Mouse (Mus musculus) G1E (cell line): ENCODE measurements at regions not wholly inside any gene's neighbourhood (a gene's known extent, or its start where the extent isn't known, plus 50 kb on each side); places are given as distances from the start of the nearest gene placed in this dataset.

ENCODE experiments used
- ATAC-seq: 2 replicates; pipeline ENCODE4 v1.8.0; 2016; ENCODE audit warnings: mild to moderate bottlenecking; ENCODE audit not compliant: insufficient number of reproducible peaks, poor library complexity, low FRiP score, severe bottlenecking; ENCODE audit errors: extremely low read depth
- DNase-seq: peaks from one replicate; pipeline ENCODE4 v3.0.0; 2012; ENCODE audit warnings: low spot score
- H3K27me3 ChIP-seq: 2 replicates; pipeline ENCODE4 v1.6.1; 2012; ENCODE audit warnings: mild to moderate bottlenecking, low read length, inconsistent platforms; ENCODE audit not compliant: insufficient read depth
- H3K36me3 ChIP-seq: replicated peaks from 2 replicates; pipeline ENCODE3; 2012; ENCODE audit warnings: mild to moderate bottlenecking, inconsistent platforms
- H3K4me1 ChIP-seq: 2 replicates; pipeline ENCODE4 v1.6.1; 2012; ENCODE audit warnings: low read depth, low read length, inconsistent platforms, mixed read lengths; ENCODE audit not compliant: insufficient read depth
- H3K4me3 ChIP-seq: 2 replicates; pipeline ENCODE4 v1.5.1; 2012; ENCODE audit warnings: low read depth, mild to moderate bottlenecking, inconsistent platforms, low read length, moderate library complexity, mixed read lengths
- H3K9me3 ChIP-seq: replicated peaks from 2 replicates; pipeline ENCODE4 v1.6.1; 2012; ENCODE audit warnings: inconsistent platforms
- CTCF ChIP-seq: IDR thresholded peaks from 2 replicates; pipeline ENCODE4 v1.5.1; 2012; ENCODE audit warnings: low read depth, low read length, inconsistent platforms, mixed read lengths
- GATA1 ChIP-seq: IDR thresholded peaks from 2 replicates; pipeline ENCODE4 v1.6.1; 2012; ENCODE audit warnings: borderline replicate concordance, low read length, inconsistent platforms, mixed read lengths
- GATA2 ChIP-seq: IDR thresholded peaks from 2 replicates; pipeline ENCODE4 v1.6.1; 2012; ENCODE audit warnings: low read depth, low read length, inconsistent platforms, borderline replicate concordance
- POLR2AphosphoS5 ChIP-seq: IDR thresholded peaks from 2 replicates; pipeline ENCODE4 v1.6.1; 2012; ENCODE audit warnings: low read depth, low read length, inconsistent platforms; ENCODE audit not compliant: insufficient replicate concordance
- TAL1 ChIP-seq: conservative IDR thresholded peaks from 2 replicates; pipeline ENCODE4 v1.6.1; 2012; ENCODE audit warnings: low read depth, low read length, inconsistent platforms, mixed read lengths

DNA sequence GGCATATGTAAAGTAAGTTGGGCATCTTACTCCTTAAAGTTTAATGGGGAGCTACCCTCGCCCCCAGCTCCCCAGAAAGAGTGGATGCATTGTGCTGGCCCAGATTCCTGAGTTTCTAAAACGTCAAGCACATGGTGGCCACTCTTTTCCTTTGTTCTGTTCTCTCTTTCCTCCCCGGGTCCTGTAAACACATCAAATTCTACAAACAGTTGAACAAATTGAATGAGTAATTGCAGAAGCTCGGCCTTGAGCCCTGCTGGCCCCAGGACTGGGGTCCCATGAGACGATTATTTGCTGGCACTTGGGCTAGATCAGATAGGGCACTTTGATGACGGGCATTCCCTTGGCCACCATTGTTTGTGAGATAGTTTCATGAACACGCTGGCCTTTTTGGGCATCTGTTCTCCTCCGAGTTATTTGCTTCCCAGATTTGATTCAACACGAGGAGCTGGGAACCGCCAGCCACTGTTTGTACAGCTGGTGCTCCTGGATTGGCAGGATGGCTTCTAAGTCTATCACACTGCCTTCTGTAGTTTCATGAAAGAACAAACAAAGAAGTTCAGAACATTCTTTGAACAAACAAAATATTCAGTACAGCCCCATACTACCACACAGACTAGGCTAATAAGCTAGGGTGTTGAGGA lies 257.5 kb upstream of the Msx2 start:
- no peaks in the 10 kb centered on the region for H3K36me3 ChIP-seq
- DNase-seq: no peak

GRCm38 (mm10) chr13:53729848-53730247 lies 257.0 kb upstream of the Msx2 start:
- Histone ChIP-seq H3K27me3 (no peaks in the 10 kb centered on the region), H3K4me3 (no peak overlapping the region), H3K9me3 (peaks cover 58% of the 10 kb centered on the region), H3K4me1 (no peaks in the 10 kb centered on the region), H3K36me3 (no peaks in the 10 kb centered on the region)
- ATAC-seq (no peak), DNase-seq (no peak)
- TF ChIP-seq TAL1: no peak

More for the DNA sequence above, 257.5 kb upstream of the Msx2 start:
- Histone ChIP-seq H3K4me1 (no peaks in the 10 kb centered on the region), H3K4me3 (no peak overlapping the region), H3K27me3 (no peaks in the 10 kb centered on the region), H3K9me3 (peaks cover 56% of the 10 kb centered on the region)
- no peak for ATAC-seq
- TF ChIP-seq GATA1: no peak
- no peak for TF ChIP-seq CTCF
- TF ChIP-seq TAL1: no peak
- no peak for TF ChIP-seq GATA2
- TF ChIP-seq POLR2AphosphoS5: no peak

- no peaks in the 10 kb centered on the region for H3K27me3 ChIP-seq
- DNase-seq (no peak), ATAC-seq (no peak)
- peaks cover 61% of the 10 kb centered on the region for H3K9me3 ChIP-seq
- TF ChIP-seq CTCF (no peak), POLR2AphosphoS5 (no peak), TAL1 (no peak), GATA2 (no peak), GATA1 (no peak)
- no peaks in the 10 kb centered on the region for H3K4me1 ChIP-seq
- H3K36me3 ChIP-seq: no peaks in the 10 kb centered on the region
- H3K4me3 ChIP-seq: no peak overlapping the region
These were observed 253.2 kb upstream of the Msx2 start for GRCm38 (mm10) chr13:53726031-53726430.

DNA sequence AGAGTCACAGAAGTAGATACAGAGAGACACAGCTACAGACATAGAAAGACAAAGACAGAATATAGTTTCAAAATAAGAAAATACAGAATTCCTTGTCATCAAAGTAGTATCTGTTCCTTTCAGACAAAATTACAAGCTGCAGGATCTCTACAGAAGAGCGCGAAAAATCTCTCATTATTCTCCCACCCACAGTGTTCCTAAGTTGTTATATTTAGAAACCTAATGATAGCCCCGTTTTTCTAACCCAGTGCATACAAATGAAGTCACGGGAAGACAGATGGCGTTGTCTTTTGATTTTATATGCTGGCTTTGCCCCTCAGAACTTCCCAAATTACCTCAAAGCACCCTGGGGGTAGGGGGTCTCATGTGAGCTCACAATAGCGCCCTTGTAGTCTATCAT lies 250.0 kb upstream of the Msx2 start:
- H3K9me3 ChIP-seq: peaks cover 64% of the 10 kb centered on the region
- ATAC-seq (no peak), DNase-seq (no peak)
- no peak overlapping the region for H3K4me3 ChIP-seq
- no peaks in the 10 kb centered on the region for H3K36me3 ChIP-seq
- TF ChIP-seq POLR2AphosphoS5: no peak
- TF ChIP-seq GATA1: no peak
- no peak for TF ChIP-seq CTCF
- TF ChIP-seq TAL1: no peak
- no peak for TF ChIP-seq GATA2
- no peaks in the 10 kb centered on the region for H3K27me3 ChIP-seq
- no peaks in the 10 kb centered on the region for H3K4me1 ChIP-seq

GRCm38 (mm10) chr13:53721038-53721463 lies 248.2 kb upstream of the Msx2 start:
- Histone ChIP-seq H3K4me3 (no peak overlapping the region), H3K27me3 (no peaks in the 10 kb centered on the region), H3K4me1 (no peaks in the 10 kb centered on the region), H3K36me3 (no peaks in the 10 kb centered on the region), H3K9me3 (peaks cover 71% of the 10 kb centered on the region)
- ATAC-seq (no peak), DNase-seq (no peak)
- TF ChIP-seq GATA1: no peak
- no peak for TF ChIP-seq POLR2AphosphoS5
- no peak for TF ChIP-seq CTCF
- TF ChIP-seq TAL1: no peak
- no peak for TF ChIP-seq GATA2

- H3K4me3 ChIP-seq: no peak overlapping the region
- H3K27me3 ChIP-seq: no peaks in the 10 kb centered on the region
- peaks cover 64% of the 10 kb centered on the region for H3K9me3 ChIP-seq
- no peak for ATAC-seq
- no peaks in the 10 kb centered on the region for H3K4me1 ChIP-seq
- no peaks in the 10 kb centered on the region for H3K36me3 ChIP-seq
- DNase-seq: no peak
- TF ChIP-seq GATA2: no peak
- no peak for TF ChIP-seq POLR2AphosphoS5
- TF ChIP-seq CTCF: no peak
- TF ChIP-seq GATA1: no peak
- no peak for TF ChIP-seq TAL1
These were observed 244.7 kb upstream of the Msx2 start for GRCm38 (mm10) chr13:53717582-53717981.

- H3K4me1 ChIP-seq: no peaks in the 10 kb centered on the region
- peaks cover 62% of the 10 kb centered on the region for H3K9me3 ChIP-seq
- no peak for TF ChIP-seq CTCF
- TF ChIP-seq GATA1: no peak
- no peak for TF ChIP-seq GATA2
- no peak for TF ChIP-seq POLR2AphosphoS5
- no peak for TF ChIP-seq TAL1
- ATAC-seq: no peak
- no peak for DNase-seq
- no peak overlapping the region for H3K4me3 ChIP-seq
- no peaks in the 10 kb centered on the region for H3K36me3 ChIP-seq
- no peaks in the 10 kb centered on the region for H3K27me3 ChIP-seq
These were observed 244.2 kb upstream of the Msx2 start for GRCm38 (mm10) chr13:53717086-53717485.
